Mouse (Mus musculus) right cerebral cortex, postnatal 14 days (tissue): ENCODE data around the gene Gm8994.
"Not testable (repeated sequence)": the region's sequence is repeated elsewhere in the genome, so short reads cannot be mapped to it uniquely, and the experiment has no call there.

ENCODE experiments used
- DNase-seq: peaks from one replicate; pipeline ENCODE4 v3.0.0; 2022

Gene Gm8994

GRCm38 (mm10) chr6:136327239-136327638 is at the start of gene Gm8994:
TSS of gene Gm8994 (plus strand) at chr6:136327539.
- DNase-seq: not testable (repeated sequence)

- no peak for DNase-seq
Measured at GRCm38 (mm10) chr6:136277685-136278084, 49.7 kb upstream of the Gm8994 start.

GRCm38 (mm10) chr6:136284565-136284964 is 42.8 kb upstream of the Gm8994 start:
- DNase-seq: no peak

GRCm38 (mm10) chr6:136286180-136286579 is 41.2 kb upstream of the Gm8994 start:
- no peak for DNase-seq

DNA sequence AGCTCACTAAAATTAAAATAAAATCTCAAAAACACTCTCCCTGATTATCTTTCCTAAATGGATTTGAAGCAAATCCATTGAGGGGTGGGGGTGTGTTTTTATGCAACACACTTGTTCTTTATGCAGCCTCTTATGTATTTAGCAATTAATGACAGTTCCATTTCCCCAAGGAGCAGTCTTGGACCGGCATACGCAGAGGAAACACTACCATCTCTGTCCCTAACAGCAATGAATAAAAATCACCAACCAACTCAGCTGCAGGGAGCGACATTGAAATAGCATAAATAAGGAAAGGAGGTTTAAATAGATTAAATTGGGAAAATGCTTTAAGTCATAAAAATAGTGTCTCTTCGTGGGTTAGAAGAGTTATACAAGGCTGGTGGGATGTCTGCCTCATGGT is 40.8 kb upstream of the Gm8994 start:
- DNase-seq: no peak

DNA sequence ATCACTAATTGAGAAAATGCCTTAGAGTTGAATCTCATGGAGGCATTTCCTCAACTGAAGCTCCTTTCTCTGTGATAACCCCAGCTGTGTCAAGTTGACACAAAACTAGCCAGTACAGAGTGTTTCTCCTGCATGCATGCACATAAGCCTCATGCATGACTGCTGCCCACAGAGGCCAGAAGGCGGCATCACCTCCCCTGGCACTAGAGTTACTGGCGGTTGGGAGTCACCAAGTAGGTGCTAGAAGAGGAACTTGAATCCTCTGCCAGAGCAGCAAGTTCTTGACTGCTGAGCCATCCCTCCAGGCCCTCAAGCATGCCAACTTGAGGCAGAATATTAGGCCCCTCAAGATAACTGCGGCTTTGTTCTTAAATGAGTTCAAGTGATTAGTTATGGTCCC is 35.9 kb upstream of the Gm8994 start:
- no peak for DNase-seq

DNA sequence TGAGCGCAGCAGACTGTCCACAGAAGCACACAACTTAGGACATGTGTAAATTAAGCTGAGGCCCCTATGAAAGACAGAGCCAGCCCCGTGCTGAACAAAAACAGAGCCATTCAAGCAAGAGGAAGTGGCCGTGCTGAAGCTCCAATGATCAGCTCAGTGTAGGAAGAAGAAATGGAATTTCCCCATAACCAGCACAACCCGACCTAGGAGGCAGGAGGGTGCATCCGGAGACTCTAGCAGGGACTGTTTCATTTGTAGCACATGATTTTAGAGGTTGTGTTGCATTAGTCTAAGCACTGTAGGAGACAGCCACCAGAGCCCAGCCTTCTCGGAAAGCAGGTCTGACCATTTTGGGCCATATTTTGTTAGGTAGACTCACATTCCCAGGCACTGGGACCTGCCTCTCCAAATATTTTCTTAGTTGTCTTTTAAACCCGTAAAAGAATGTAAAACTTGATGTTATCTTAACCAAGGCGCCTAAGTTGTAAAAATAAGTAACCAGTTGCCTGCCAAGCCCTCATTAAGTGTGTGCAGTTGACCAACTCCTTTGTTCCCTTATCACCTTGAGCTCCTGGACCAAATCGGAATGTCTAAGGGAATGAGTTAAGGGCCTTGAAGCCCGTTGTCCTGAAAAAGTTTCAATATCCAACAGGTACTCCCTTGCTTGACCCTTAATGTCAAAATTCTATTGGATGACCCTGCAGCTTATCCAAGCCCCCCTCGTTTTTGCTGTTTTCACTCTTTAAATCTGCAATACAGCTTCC is 35.2 kb upstream of the Gm8994 start:
- DNase-seq: no peak

- no peak for DNase-seq
Measured at GRCm38 (mm10) chr6:136293700-136294099, 33.6 kb upstream of the Gm8994 start.

- DNase-seq: no peak
Measured at GRCm38 (mm10) chr6:136295821-136296220, 31.5 kb upstream of the Gm8994 start.

GRCm38 (mm10) chr6:136296251-136296650 is 31.1 kb upstream of the Gm8994 start:
- DNase-seq: no peak

DNA sequence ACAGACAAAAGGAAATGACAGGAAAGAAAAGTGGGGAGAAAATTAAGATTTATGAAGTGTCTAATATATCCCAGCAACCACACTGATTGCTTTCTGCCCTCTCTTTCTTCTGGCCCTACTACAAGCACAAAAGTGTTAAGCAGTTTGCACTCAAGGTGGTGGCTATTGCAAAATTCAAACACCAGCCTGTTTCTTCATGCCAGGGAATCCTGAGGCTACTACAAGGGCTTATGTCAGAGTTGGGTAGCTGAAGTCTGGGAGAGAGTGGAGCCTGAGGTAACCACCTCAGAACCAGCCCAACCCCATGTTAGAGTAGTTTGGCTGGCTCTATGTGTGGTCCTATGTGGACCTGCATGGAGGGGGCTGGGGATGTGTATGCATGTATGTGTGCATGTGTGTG is 23.8 kb upstream of the Gm8994 start:
- no peak for DNase-seq

GRCm38 (mm10) chr6:136304369-136304988 is 22.9 kb upstream of the Gm8994 start:
- no peak for DNase-seq

GRCm38 (mm10) chr6:136309487-136309886 is 17.9 kb upstream of the Gm8994 start:
- no peak for DNase-seq

DNA sequence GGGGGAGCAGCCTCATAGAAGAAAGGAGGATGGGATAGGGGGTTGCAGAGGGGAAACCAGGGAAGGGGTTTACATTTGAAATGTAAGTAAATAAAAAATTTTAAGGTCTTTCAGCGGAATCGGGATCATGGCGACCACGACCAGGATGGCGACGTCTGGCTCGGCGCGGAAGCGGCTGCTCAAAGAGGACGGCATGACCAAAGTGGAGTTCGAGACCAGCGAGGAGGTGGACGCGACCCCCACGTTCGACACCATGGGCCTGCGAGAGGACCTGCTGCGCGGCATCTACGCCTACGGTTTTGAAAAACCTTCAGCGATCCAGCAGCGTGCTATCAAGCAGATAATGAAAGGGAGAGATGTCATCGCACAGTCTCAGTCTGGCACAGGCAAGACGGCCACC is 1.1 kb downstream of the Gm8994 start:
- DNase-seq: not testable (repeated sequence)

GRCm38 (mm10) chr6:136340669-136341068 is 13.3 kb downstream of the Gm8994 start:
- no peak for DNase-seq

GRCm38 (mm10) chr6:136341093-136341492 is 13.8 kb downstream of the Gm8994 start:
- DNase-seq: no peak

DNA sequence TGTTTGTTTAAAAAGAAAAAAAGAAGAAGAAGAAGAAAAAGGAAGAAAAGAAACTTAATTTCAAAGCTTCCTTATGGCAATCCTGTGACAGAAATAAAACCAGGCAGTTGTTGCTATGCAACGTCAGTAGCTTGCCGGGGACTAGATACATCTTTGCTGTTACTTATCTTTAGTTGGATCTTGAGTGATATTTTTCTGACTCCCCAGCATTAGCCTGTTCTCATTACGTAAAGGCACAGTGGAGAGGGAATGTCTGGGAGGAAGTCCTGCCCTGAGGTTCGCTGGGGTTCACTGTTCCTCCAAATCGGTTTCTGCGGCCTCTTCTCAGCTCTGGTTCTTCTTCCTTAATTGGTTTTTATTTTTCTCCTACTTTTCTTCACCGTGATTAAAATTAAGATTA is 16.5 kb downstream of the Gm8994 start:
- no peak for DNase-seq

DNA sequence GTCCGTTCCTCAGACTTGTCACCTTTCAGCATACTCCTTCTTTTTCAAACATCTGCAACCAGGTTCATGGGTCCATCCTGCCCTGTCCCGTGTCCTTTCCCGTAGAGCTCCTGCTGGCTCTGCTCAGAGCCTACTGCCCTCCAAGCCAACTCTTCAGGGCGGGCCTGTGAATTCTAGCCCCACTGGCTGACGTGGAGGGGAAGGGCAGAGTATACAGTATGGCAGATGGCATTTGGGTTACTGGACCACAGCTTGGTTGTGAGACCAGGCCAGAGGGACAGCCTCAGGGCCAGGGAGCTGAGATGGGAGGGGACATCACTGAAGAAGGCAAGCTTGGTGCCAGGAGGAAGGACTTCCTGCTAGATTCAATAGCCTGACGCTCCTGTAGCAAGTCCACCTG is 17.7 kb downstream of the Gm8994 start:
- no peak for DNase-seq

DNA sequence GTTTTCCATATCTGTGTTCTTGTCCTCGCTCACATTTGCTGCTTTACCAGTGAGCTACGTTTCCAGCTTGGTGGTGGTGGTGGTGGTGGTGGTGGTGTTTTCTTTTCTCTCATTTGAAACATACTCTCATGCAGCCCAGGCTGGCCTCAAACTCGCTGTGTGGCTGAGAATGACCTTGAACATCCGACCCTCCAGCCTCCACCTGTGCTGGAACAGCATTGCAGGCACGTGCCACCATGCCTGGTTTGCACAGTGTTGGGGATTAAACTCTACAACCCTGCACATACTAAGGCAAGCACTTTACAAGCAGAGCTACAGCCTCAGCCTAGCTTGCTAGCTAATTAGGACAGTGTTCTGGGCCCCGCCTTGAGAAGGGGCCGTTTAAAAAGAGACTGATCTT is 18.3 kb downstream of the Gm8994 start:
- no peak for DNase-seq

DNA sequence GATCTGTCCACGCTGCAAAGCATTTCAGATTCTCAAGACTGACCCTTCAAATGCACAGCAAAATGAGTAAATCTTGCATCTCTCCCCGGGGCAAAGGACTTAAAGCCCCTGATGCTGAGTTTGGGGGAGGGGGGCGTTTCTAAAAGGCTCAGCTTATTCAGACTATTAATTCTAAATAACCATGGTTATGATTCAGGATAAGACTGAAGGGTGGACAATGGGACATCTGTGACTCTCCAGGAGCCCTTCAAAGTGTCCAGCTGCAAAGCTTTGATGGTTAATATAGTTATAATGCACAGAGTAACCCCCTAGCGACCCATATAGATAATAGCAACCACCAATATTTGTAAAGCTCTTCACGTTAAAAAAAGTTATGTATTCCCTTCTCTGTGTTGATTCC is 19.7 kb downstream of the Gm8994 start:
- DNase-seq: no peak

- DNase-seq: no peak
Measured at GRCm38 (mm10) chr6:136347631-136348030, 20.3 kb downstream of the Gm8994 start.

DNA sequence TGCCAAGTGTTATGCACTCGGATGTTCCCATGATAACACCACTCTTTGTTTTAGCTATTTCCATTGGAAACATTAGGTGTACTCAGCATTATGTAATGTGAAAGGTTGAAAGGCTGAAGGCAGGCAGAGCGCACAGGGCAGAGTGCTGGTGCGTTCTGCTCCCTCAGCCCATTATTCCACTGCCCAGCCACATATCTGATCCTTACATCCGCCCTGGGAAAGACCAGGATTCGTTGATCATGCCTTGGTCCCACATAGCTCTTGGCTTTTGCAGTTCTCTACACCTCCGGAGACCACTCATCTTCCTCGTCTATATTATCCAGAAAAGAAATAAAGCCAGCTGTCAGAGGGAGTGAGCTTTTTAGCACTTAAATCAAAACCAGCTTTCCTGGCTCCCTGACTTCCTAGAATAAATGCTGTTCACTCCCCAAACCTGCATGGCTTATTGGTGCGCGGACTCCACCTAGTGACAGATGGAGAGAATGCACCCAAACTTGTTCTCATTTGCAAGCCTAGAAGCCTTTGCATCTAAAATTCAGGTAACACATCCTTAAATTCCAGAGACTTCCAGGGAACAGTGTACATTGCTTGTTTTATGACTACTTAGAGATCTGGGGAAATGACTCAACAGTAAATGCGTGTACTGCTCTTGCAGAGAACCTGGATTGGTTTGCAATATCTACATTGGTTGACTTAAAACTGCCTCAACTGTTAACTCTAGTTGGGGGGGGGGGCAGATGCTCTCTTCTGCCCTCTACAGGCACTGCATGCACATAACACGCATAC is 26.3 kb downstream of the Gm8994 start:
- DNase-seq: peak; percentile 78

- DNase-seq: no peak
Measured at GRCm38 (mm10) chr6:136358471-136358870, 31.1 kb downstream of the Gm8994 start.

- no peak for DNase-seq
Measured at GRCm38 (mm10) chr6:136363313-136363712, 36.0 kb downstream of the Gm8994 start.
